Comparison of ENCODE assay signal across 17 mouse cellular contexts in the genomic region with DNA sequence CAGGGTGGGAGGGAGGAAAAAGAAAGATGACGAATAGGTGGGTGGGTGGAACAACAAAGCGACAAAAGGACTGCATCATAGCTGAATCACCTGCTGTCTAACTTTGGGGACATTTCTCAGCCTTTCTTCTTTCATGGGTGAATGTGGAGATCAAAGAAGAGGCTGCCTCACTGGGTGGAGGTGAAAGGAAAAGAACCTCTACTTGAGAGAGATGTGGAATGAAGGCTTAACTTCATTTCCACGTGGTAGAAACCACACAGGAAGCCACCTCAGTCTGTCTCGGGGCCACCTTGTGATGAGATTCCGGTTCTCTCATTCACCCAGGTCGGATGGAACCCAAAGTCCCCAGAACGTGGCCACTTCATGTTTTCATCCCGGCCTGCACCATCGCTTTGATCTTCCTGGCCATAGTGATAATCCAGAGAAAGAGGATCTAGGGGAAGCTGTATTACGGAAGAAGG. TPM values are rescaled to one million over a fixed set of nuclear protein-coding genes. Genes with fewer than 3 reads are reported as not detected.
A peak's percentile ranks its signal among the peaks of the same experiment; 100 is the strongest.
DNase-seq lines count a peak whose midpoint lies in the region; ATAC-seq lines count a peak whose summit lies in the region.
"Had no signal": no experiment of that assay in that cellular context is flagged by ENCODE, and none has a peak within 500 bp of the region (broad histone marks: within the 10 kb centered on the region; RNA-seq: fewer than 3 reads in every experiment).

No protein-coding gene starts in this region.

- no peak overlapping the region for H3K27ac ChIP-seq in midbrain, embryonic 11.5 days (ENCODE audit: low read depth, low read length)
- H3K27ac ChIP-seq: embryonic facial prominence, embryonic 15.5 days; forebrain, embryonic 13.5 days; heart, embryonic 13.5 days; hindbrain, embryonic 13.5 days; stomach, embryonic 15.5 days had no signal

- DNase-seq in B cell, adult 2 months = peak; percentile 63 to 68
- DNase-seq in thymus, postnatal 0 days (ENCODE audit: low spot score) = peak; percentile 87
- DNase-seq in Muller cell, postnatal 12 days (ENCODE audit: inconsistent ontology term) = no peak
- DNase-seq in midbrain, embryonic 11.5 days (ENCODE audit: low spot score, missing footprints) = no peak
- DNase-seq: cerebellum, adult 18-20 months; kidney, adult 8-10 months; lung, adult 18-20 months; lung, postnatal 4 days had no signal

- ATAC-seq in CD4-positive, CD25-positive, alpha-beta regulatory T cell, adult 4 months = peak; percentile 88
- peak; percentile 90 for ATAC-seq in inflammation-experienced regulatory T-cells, adult 6 months
- no peak for ATAC-seq in midbrain, embryonic 11.5 days (ENCODE audit: low FRiP score)
- ATAC-seq in cerebellum, adult (ENCODE audit: insufficient number of reproducible peaks, low FRiP score, low TSS enrichment) = no peak
- ATAC-seq: forebrain, embryonic 13.5 days had no signal

- no peak overlapping the region for H3K9ac ChIP-seq in midbrain, embryonic 11.5 days (ENCODE audit: low read length)
- H3K9ac ChIP-seq: embryonic facial prominence, embryonic 15.5 days; forebrain, embryonic 13.5 days; heart, embryonic 13.5 days; hindbrain, embryonic 13.5 days; stomach, embryonic 15.5 days had no signal

- 88% methylated on average over 10 of the region's 10 CpGs for WGBS in midbrain, embryonic 11.5 days

- H3K4me1 ChIP-seq in midbrain, embryonic 11.5 days (ENCODE audit: control insufficient read depth, insufficient read depth, low read length) = no peaks in the 10 kb centered on the region
- H3K4me1 ChIP-seq: embryonic facial prominence, embryonic 15.5 days; forebrain, embryonic 13.5 days; heart, embryonic 13.5 days; hindbrain, embryonic 13.5 days; stomach, embryonic 15.5 days had no signal

- H3K4me3 ChIP-seq in midbrain, embryonic 11.5 days (ENCODE audit: low read depth, low read length) = no peak overlapping the region
- H3K4me3 ChIP-seq: embryonic facial prominence, embryonic 15.5 days; forebrain, embryonic 13.5 days; heart, embryonic 13.5 days; hindbrain, embryonic 13.5 days; stomach, embryonic 15.5 days had no signal

- H3K9me3 ChIP-seq in midbrain, embryonic 11.5 days (ENCODE audit: control insufficient read depth, low read length) = no peaks in the 10 kb centered on the region
- H3K9me3 ChIP-seq: embryonic facial prominence, embryonic 15.5 days; forebrain, embryonic 13.5 days; stomach, embryonic 15.5 days had no signal

- H3K27me3 ChIP-seq in midbrain, embryonic 11.5 days (ENCODE audit: control insufficient read depth, insufficient read depth, low read length) = no peaks in the 10 kb centered on the region
- H3K27me3 ChIP-seq: embryonic facial prominence, embryonic 15.5 days; forebrain, embryonic 13.5 days; heart, embryonic 13.5 days; hindbrain, embryonic 13.5 days; stomach, embryonic 15.5 days had no signal

- no peak overlapping the region for H3K4me2 ChIP-seq in midbrain, embryonic 11.5 days
- H3K4me2 ChIP-seq: embryonic facial prominence, embryonic 15.5 days; forebrain, embryonic 13.5 days; heart, embryonic 13.5 days; hindbrain, embryonic 13.5 days; stomach, embryonic 15.5 days had no signal

- H3K36me3 ChIP-seq in midbrain, embryonic 11.5 days (ENCODE audit: control insufficient read depth, insufficient read depth, low read length) = no peaks in the 10 kb centered on the region
- H3K36me3 ChIP-seq: embryonic facial prominence, embryonic 15.5 days; heart, embryonic 13.5 days; hindbrain, embryonic 13.5 days; stomach, embryonic 15.5 days had no signal

RNA-seq across cellular contexts. Expression of a gene that starts 43.5 kb away (rescaled TPM):
- polyA plus RNA-seq in CD4-positive, CD25-positive, alpha-beta regulatory T cell, adult 4 months (2017; shearing (Covaris generic)) = 10 to 100 TPM; 17.0 to 22.2 TPM
- polyA plus RNA-seq in inflammation-experienced regulatory T-cells, adult 6 months (2017; shearing (Covaris generic)) = 10 to 100 TPM; 20.5 to 29.0 (median 20.5) TPM
- polyA plus RNA-seq in thymus, postnatal 0 days (2015; fragmentation: Nextera tagmentation; extraction: Ambion mirVana) = 4.6 and 4.9 TPM in 2 replicates
- not detected in 2 replicates for polyA plus RNA-seq in midbrain, embryonic 11.5 days (2014; fragmentation: Nextera tagmentation; extraction: Ambion mirVana)
- polyA plus RNA-seq: embryonic facial prominence, embryonic 15.5 days; forebrain, embryonic 13.5 days; heart, embryonic 13.5 days; hindbrain, embryonic 13.5 days; limb, embryonic 14.5 days; stomach, embryonic 15.5 days had no signal

Comparison
In these comparisons a context has a peak if more than half of its experiments do, and no peak if none do; other contexts are left out.
1. DNase-seq: peak in B cell, adult 2 months (2 of 2) and thymus, postnatal 0 days (single experiment); none in Muller cell, postnatal 12 days (single experiment) and midbrain, embryonic 11.5 days (single experiment).
2. ATAC-seq: peak in CD4-positive, CD25-positive, alpha-beta regulatory T cell, adult 4 months (single experiment) and inflammation-experienced regulatory T-cells, adult 6 months (single experiment); none in midbrain, embryonic 11.5 days (single experiment) and cerebellum, adult (single experiment).